Mouse (Mus musculus) stomach, postnatal 0 days (tissue): ENCODE results near the gene Necab3.

Experiments used
- CTCF ChIP-seq: IDR thresholded peaks from 2 replicates; pipeline ENCODE4 v1.5.1; 2016; ENCODE audit warnings: antibody characterized with exemption, low read depth, mild to moderate bottlenecking, moderate library complexity
- EP300 ChIP-seq: optimal IDR thresholded peaks from 2 replicates; pipeline ENCODE3; 2016; ENCODE audit warnings: antibody characterized with exemption

GRCm38 (mm10) chr2:154566641-154567040, 8.0 kb upstream of the Necab3 start:
- TF ChIP-seq EP300, result no peak
- no peak for TF ChIP-seq CTCF
